Mouse (Mus musculus): ENCODE data around the gene Zfp607b.

Gene Zfp607b

DNA sequence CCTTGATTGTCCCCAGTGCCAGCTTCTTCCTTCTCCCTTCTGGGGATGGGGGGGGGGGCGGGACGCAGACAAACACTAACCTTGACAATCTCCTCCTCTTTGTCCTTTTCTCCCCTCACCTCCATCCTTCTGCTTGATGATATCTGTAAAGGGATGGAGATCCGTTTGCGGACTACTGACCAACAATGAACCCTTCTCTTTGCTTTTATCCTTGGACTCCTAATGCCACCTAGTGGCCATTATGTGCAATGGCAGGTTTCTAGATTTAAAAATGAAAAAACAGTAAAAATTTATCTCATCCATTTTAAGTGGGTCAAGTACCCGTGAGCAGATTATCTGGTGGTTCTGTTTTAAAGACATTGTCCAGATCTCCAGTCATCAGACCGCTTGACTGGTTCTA, 3.5 kb upstream of the Zfp607b start:
- no peak for DNase-seq

DNA sequence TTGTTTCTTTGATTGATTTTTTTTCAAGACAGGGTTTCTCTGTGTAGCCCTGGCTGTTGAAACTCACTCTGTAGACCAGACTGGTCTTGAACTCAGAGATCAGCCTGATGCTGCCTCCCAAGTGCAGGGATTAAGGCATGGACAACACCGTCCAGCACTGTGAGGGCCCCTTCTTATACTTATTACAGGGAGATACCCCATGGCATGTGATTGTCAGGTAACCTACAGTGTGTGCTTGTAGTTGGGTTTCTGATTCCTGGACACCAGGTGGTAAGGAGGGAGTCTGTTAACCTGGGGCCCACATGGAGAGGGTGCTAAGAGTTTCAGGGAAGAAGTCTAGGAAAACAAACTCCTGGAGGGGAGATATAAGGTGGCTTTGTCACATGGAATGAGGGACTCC, 2.1 kb upstream of the Zfp607b start:
- DNase-seq = no peak

DNA sequence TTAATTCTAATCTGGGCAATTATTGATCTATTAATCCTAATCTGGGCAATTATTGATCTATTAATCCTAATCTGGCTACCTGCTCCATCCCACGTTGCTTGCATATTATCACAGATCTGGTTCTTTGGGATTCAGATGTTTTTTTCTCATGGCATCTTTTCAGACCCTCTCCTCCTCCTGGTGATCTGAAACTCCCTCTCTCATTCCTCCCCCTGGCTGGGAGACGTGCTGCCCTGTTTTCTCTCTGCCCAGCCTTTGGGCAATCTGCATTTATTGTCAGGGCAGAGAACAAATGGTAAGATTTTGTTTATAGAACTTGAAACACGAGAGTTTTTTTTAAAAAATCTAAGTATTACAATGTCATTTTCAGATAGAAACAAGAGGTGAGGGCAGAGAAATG, 1.3 kb upstream of the Zfp607b start:
- no peak for DNase-seq

DNA sequence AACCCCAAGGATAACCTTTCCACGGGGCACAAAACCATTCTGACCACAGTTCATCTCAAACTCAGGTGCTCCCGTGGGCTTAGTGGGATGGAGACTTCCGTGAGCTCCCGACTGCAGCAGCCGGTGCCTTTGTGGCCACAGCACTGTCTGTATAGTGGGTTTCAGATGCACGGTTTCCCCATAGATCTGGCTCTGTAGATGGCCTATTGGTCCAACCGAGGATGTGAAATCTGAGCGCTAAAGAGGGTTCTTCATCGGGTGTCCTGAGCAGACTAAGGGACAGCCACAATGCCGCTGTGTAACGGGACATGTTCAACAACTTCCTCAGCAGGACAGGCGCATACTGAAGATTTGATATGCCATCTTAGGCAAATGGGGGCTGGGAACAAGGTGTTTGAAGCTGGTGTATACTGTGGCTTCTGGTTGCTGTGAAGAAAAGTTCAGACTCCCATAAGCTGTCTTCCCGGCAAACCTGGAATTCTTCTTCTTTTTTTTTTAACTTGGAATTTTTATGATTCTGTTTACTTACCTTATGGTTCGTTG, 823 bp upstream of the Zfp607b start:
- no peak for DNase-seq

DNA sequence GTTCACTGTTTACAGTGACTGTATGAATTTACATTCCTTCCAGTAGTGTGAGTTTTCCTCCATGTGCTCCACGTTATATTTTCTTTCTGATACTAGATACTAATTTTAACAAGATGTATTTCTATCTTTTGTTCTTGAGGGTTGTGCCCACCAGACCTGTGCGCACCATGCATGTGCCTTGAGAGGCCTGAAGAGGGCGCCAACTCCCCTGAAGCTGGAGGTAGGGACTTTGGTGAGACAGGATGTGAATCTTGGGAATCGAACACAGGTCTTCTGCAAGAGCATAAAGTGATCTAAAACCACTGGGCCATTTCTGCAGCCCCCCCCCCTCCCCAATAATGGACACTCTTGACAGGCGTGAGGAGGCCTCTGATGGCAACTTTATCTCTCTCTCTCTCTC, 1.9 kb downstream of the Zfp607b start:
- peak in 1 of 2 experiments; percentile 26 for DNase-seq

DNA sequence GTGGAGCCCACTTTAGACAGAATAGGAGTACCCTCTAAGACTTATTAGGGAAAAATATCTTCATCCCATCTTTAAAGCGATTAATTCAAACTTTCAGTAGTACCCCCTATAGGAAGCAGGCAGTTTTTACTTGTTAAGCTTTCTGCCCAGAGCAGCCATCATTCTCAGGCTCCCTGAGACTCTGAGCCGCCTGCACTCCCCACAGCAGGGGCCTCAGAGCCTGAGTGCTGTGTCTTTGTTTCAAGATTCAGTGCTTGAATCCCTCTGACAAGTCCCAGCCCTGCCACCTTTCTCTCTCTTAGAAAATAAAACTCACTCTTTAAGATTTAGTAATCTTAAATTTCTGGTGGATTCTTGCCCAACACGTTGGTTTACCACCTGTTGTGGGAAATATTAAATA, 7.6 kb downstream of the Zfp607b start:
- DNase-seq = no peak

DNA sequence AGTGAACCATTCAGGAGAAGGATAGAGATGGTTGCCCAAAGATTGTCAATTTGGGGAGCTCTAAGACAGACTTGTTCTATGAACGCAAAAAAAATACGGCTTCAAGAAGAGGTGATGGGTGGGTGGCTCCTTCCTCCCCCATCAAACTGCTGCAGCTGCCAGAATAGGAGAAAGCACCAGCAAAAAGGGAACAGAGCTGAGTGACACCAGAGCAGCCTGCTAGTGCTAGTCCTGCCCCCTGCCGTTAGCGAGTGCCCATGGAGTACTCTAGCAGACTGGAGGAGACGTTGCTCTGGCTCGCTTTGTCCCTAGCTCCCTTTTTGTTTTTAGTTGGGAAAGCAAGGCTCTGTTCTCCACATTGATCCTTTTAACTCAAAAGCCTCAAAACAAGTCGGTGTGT, 21.3 kb downstream of the Zfp607b start:
- DNase-seq = no peak

DNA sequence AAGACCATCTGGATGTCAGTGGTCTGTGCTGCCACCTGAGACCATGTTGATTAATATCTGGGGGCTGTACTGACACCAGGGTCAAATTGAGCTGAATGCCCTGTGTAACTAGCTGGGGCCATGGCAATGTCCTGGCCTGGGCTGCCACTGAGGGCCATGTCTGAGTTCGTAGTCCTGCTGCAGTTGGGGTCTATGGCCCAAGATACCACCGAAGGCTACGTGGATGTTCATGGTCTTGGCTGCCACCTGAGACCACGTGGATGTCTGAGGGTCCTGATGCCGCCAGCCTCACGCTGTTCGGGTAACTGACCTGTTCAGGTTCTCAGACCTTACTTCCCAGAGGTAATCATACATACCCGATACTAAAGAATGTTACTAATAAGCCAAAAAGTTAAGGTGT, 32.8 kb downstream of the Zfp607b start:
- DNase-seq = no peak

DNA sequence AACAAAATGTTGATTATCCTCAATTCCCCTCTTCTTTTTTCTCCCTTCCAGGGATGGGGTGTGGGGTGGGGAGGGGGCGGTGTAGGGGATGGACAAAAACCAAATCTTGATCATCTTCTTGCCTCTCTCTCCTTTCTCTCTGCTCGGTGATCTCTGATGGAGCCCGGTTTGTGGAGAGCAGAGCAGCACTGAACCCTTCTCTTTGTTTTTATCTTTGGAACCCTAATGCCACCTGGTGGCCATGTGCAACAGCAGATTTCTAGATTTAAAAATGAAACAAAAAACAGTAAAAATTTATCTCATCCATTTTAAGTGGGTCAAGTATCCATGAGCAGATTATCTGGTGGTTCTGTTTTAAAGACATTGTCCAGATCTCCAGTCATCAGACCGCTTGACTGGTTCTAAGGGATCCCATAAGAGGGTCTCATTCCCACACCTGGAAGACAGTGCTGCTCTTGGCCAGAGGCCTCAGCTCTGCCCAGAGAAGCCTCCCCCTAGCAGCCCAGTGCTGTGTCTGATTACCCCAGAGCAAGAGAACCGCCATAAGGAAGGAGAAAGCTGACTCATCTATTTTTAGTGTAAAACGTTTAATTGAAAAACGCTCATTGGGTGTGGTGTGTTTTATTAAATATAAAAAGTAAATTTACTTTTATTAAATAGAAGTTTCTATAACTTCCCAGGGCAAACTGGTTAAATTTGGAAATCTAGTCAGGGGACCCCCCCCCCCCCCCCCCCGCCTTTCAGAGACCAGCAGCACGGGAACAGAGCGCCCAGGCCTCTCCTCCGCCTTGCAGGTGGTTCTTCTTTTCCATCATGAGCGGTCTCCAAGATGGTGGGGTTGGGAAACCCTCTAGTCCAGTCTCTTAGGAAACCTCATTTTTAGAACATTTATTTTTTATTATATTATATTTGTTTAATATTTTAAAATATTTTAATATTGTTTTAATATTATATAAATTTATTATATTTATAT, 36.7 kb downstream of the Zfp607b start:
- DNase-seq = peak; percentile 16 to 24

DNA sequence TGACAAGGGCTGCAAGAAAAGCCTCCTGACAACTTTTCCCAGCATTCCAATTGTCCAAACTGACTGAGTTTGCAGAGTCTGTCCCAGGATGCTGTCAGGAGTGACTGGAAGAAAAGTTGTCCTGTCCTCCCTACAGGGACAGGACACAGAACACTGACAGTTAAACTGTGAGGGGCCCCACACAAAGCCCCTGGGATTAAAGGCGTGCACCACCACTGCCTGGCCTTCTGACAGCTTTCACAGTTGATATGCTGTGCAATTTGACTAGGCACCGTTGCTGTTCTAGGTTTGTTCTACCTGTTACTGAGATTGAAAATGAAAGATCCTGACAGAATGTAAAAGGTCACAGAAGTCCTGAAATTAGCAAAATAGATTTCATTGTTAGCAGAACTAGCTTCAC, 38.3 kb downstream of the Zfp607b start:
- DNase-seq = no peak

DNA sequence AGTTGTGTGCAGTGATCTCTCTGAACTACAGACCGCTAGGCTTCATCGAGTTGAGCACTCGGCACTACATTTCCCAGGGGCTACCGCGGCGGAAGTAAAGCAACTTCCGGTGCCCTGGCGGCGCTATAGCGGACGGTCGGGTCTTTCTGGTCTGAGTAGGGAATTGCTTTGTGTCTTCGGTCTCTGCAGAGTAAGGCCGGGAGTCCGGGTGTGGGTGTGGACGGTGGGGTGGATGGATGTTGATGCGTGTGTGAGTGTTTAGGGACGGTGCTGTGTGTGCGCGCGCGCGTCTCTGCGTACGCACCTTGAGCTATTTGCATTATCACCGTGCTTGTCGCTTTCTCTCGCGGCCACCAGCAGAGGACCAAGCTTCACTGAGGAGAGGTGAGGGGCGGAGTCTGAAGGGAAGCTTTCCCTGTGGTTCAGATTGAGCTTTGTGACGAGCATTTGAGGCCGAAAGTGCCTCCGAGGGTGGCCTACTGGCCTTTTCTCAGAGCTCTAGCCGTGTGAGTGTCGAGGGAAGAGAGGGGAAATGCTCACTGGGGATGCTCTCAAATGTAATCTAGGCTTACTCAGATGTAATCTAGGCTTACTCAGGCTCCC, 42.2 kb downstream of the Zfp607b start, which contains the start of gene Zfp60:
Zfp60 (plus strand) TSS at position 109 of the 603 bp plus-strand sequence.
- DNase-seq = peak; percentile 80 to 88

DNA sequence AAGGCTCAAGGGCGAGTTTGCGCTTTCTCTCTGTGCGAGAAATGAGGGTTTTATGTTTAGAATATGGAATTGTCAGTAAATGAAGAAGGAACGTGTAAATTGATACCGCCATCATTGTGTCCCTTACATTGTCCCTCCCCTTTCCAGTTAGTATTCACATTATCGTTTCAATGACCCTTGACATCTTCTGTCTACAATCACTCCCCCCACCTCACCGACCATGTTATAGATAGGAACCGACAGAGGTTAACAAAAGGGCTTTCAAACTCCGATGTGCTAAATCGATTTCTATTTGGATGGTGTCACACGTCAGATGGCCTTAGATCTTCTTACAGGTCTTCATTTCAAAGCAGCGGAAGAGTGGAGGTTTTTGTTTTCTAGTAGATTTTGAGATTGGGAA, 42.8 kb downstream of the Zfp607b start:
- no peak for DNase-seq

DNA sequence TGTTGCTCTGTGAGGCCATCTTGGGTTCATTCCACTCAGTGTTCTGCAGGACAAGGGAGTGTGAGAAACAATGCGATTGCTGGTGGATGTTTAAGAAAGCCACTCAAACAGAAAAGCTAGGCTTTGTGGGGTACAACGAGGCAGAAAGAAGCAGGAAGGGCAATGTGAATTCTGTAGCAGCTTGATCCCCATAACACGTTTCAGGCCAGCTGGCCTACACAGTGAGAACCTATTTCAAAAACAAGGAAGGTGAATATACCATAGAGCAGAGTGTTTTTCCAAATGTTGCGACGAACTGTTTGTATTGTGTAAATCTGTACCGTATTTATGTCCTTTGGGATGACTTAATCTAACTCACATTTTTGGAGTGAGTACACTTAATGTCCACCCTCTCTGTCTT, 43.4 kb downstream of the Zfp607b start:
- no peak for DNase-seq

DNA sequence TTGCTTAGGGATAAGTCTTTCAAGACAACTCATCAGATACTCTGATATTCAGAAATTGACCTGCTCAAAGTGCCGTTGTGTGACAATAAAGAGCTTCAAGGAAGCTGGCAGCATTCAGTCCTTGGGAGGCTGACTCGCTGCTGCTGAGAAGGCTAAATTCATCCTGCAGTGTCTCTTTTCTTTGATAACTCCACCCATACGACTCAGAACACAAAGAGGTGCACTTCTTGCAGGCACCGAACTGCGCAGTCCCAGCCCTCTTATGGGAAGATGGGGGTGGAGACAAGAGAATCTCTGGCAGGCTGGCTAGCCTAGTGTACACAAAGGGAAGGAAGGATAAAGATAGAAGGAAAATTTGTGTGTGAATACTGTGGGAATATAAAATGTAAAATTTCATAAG, 46.3 kb downstream of the Zfp607b start:
- DNase-seq = no peak
